Mouse (Mus musculus): ENCODE measurements around the gene Atf6. TPM values are rescaled to one million over a fixed set of nuclear protein-coding genes. Genes with fewer than 3 reads are reported as not detected.

Gene Atf6
- total and polyA plus RNA-seq, 3 experiments = 33.8 to 47.0 (median 35.3) TPM

DNA sequence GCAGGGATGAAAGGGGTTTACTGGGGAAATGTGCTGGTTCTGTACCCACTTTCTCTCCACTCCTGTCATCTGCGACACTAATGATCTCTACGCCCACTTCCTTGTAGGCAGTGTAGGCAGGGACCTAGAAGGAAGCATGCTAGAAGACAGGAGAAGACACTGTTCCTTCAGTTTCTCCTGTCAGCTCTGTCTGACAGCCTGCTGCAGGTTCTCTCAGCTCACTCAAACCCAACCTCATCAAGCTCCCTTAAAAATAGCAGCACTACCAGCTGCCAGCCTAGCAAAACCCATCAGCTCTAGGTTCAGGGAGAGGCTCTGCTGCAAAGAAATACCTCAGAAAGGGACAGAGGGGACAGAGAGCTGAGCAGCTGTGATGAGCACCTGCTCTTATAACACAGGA, 17.6 kb downstream of the Atf6 start:
- Histone ChIP-seq H3K27ac (ENCODE audit: insufficient read depth, low read depth) (no peak overlapping the region), H3K27me3 (replicated peaks) (no peaks in the 10 kb centered on the region), H3K36me3 (replicated peaks in 1 of 2; ENCODE audit: control insufficient read depth in 1 of 2, insufficient read depth in 1 of 2, low read length in 1 of 2) (peaks cover 52 to 61% of the 10 kb centered on the region in 2 experiments), H3K9ac (ENCODE audit: insufficient read depth, low read depth) (no peak overlapping the region), H3K4me2 (ENCODE audit: insufficient read depth, low read depth, poor library complexity, severe bottlenecking) (no peak overlapping the region), H3K4me3 (replicated peaks in 1 of 3; ENCODE audit: low read depth in 2 of 3, low read length in 2 of 3, poor library complexity in 1 of 3) (no peak overlapping the region), H3K79me2 (replicated peaks; ENCODE audit: control insufficient read depth, extremely low read depth, insufficient read depth, poor library complexity, severe bottlenecking) (peaks cover 61% of the 10 kb centered on the region), H3K9me3 (replicated peaks; ENCODE audit: low read length) (peaks cover 3% of the 10 kb centered on the region), H3K4me1 (ENCODE audit: control insufficient read depth in 1 of 2, insufficient read depth in 2 of 2) (peaks cover 7 to 44% of the 10 kb centered on the region in 2 experiments)
- in situ Hi-C loops (cut with MboI; ENCODE audit: low pct_ligation_motif_present, low pct_unique_long_range_greater_than_20kb, low sequenced_read_pairs) (no loop called here), dilution Hi-C loops (cut with MboI; ENCODE audit: extremely low pct_ligation_motif_present, extremely low pct_unique_long_range_greater_than_20kb, low sequenced_read_pairs) (no loop called here)
- DNase-seq (ENCODE audit: extremely low read depth) = no peak
- TF ChIP-seq MAX (IDR thresholded peaks at IDR 0.05; ENCODE audit: low read length) (no peak), KAT2A (IDR thresholded peaks at IDR 0.05; ENCODE audit: insufficient replicate concordance, low read length) (no peak), GABPA (IDR thresholded peaks at IDR 0.05; ENCODE audit: insufficient replicate concordance, low read depth, low read length) (no peak)

DNA sequence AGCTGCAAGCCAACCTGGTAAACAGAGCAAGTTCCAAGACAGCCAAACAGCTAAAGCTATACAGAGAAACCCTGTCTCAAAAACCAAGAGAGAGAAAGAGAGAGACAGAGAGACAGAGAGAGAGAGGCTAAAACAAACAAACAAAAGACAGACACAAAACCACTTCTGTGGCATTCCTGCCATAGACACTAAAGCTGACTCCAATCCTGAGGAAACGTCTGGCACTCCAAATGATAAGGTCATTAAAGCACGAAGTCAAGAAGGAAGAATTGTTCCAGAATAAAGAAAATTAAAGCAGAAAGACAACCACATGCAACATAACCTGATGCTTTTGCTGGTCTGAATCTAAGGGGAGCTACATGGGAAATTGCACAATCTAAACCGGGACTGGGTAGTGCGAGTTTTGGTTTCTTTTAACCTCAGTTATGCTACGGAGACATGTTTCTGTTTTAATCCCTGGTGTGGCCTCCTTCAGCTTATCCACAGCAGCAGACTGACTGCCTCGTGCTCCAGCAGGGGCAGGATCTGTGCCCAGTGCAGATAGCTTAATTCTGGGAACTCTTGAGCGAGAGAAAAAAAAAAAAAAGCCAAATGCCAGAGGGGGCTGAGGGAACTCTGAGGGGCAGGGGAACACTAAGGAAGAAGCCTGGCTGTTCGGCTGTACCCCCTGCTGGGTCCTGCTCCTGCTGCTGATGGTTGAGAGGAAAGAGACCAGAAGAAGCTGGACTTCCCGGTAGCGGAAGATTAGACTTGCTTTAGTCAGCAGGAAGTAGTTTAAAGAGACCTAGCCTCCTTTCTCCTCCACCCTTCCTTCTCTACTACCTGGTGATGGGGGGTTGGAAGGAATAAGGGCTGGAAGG, 21.9 kb downstream of the Atf6 start:
- in situ Hi-C loops (cut with MboI; ENCODE audit: low pct_ligation_motif_present, low pct_unique_long_range_greater_than_20kb, low sequenced_read_pairs) (loop anchor here (25.0 kb wide), 1 partner anchor 208 kb away; the partner anchor contains the start of gene Olfml2b), dilution Hi-C loops (cut with MboI; ENCODE audit: extremely low pct_ligation_motif_present, extremely low pct_unique_long_range_greater_than_20kb, low sequenced_read_pairs) (no loop called here)
- Histone ChIP-seq H3K4me1 (ENCODE audit: control insufficient read depth in 1 of 2, insufficient read depth in 2 of 2) (peaks cover 1 to 10% of the 10 kb centered on the region in 2 experiments; a peak in 3 of 4 replicates), H3K36me3 (replicated peaks in 1 of 2; ENCODE audit: control insufficient read depth in 1 of 2, insufficient read depth in 1 of 2, low read length in 1 of 2) (peaks cover 57 to 78% of the 10 kb centered on the region in 2 experiments), H3K27me3 (replicated peaks) (no peaks in the 10 kb centered on the region), H3K4me2 (ENCODE audit: insufficient read depth, low read depth, poor library complexity, severe bottlenecking) (no peak overlapping the region), H3K9ac (ENCODE audit: insufficient read depth, low read depth) (no peak overlapping the region), H3K9me3 (replicated peaks; ENCODE audit: low read length) (peaks cover 1% of the 10 kb centered on the region), H3K4me3 (replicated peaks in 1 of 3; ENCODE audit: low read depth in 2 of 3, low read length in 2 of 3, poor library complexity in 1 of 3) (no peak overlapping the region), H3K27ac (ENCODE audit: insufficient read depth, low read depth) (no peak overlapping the region), H3K79me2 (replicated peaks; ENCODE audit: control insufficient read depth, extremely low read depth, insufficient read depth, poor library complexity, severe bottlenecking) (peaks cover 54% of the 10 kb centered on the region)
- no peak for DNase-seq (ENCODE audit: extremely low read depth)
- TF ChIP-seq MXI1 (IDR thresholded peaks at IDR 0.05; ENCODE audit: low read depth, low read length) (no peak), POLR2A (IDR thresholded peaks at IDR 0.05; ENCODE audit: low read depth, low read length) (peak; percentile 25; the same call in 1 of the 2 replicates)

DNA sequence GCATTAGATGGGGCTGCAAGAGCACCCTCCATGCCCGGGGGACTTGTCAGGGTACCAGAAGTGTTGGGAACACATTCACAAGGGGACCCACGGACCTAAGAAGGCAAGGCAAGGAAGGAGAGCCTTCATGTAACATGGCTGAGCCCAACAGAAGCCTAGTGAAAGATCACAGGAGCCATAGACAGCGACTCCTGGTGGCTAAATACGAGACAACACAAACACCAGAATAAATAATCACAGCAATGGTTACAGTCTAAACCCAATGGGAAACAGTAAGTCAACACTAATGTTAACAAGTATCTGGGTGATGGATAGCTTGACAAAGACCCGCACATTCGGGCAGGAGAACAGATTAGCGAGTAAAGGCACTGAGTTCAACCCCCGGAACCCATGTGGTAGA, 23.2 kb downstream of the Atf6 start:
- peaks cover 55 to 76% of the 10 kb centered on the region in 2 experiments for H3K36me3 ChIP-seq (replicated peaks in 1 of 2; ENCODE audit: control insufficient read depth in 1 of 2, insufficient read depth in 1 of 2, low read length in 1 of 2)

More for the DNA sequence above, 23.2 kb downstream of the Atf6 start:
- Histone ChIP-seq H3K4me3 (replicated peaks in 1 of 3; ENCODE audit: low read depth in 2 of 3, low read length in 2 of 3, poor library complexity in 1 of 3) (no peak overlapping the region), H3K9ac (ENCODE audit: insufficient read depth, low read depth) (no peak overlapping the region), H3K9me3 (replicated peaks; ENCODE audit: low read length) (no peaks in the 10 kb centered on the region), H3K79me2 (replicated peaks; ENCODE audit: control insufficient read depth, extremely low read depth, insufficient read depth, poor library complexity, severe bottlenecking) (peaks cover 44% of the 10 kb centered on the region), H3K27ac (ENCODE audit: insufficient read depth, low read depth) (no peak overlapping the region), H3K4me1 (ENCODE audit: control insufficient read depth in 1 of 2, insufficient read depth in 2 of 2) (no peaks in the 10 kb centered on the region; a peak in 1 of 4 replicates), H3K27me3 (replicated peaks) (no peaks in the 10 kb centered on the region), H3K4me2 (ENCODE audit: insufficient read depth, low read depth, poor library complexity, severe bottlenecking) (no peak overlapping the region)
- TF ChIP-seq RAD21 (IDR thresholded peaks at IDR 0.05; ENCODE audit: low read depth, low read length) (peak; percentile 9), USF1 (IDR thresholded peaks at IDR 0.05; ENCODE audit: low read depth, low read length) (no peak), ZNF384 (IDR thresholded peaks at IDR 0.05; ENCODE audit: low read depth, low read length) (no peak), CHD1 (IDR thresholded peaks at IDR 0.05; ENCODE audit: low read depth, low read length) (no peak), CTCF (conservative IDR thresholded peaks at IDR 0.05 in 1 of 2, IDR thresholded peaks at IDR 0.05 in 1 of 2; ENCODE audit: low read depth in 2 of 2, low read length in 2 of 2) (peak in 1 of 2 experiments; percentile 48; a peak in 3 of 4 replicates), SMC3 (IDR thresholded peaks at IDR 0.05; ENCODE audit: low read depth, low read length) (peak; percentile 21)
- no peak for DNase-seq (ENCODE audit: extremely low read depth)
- in situ Hi-C loops (cut with MboI; ENCODE audit: low pct_ligation_motif_present, low pct_unique_long_range_greater_than_20kb, low sequenced_read_pairs) = loop anchor here (25.0 kb wide), 1 partner anchor 207 kb away; the partner anchor contains the start of gene Olfml2b
- dilution Hi-C loops (cut with MboI; ENCODE audit: extremely low pct_ligation_motif_present, extremely low pct_unique_long_range_greater_than_20kb, low sequenced_read_pairs) = no loop called here
